Mouse (Mus musculus): ENCODE data around the gene Fam149b. TPM values are rescaled to one million over a fixed set of nuclear protein-coding genes. Genes with fewer than 3 reads are reported as not detected.

The Fam149b gene
- polyA plus RNA-seq, 1 experiment from 2014 or later = 12.8 TPM

DNA sequence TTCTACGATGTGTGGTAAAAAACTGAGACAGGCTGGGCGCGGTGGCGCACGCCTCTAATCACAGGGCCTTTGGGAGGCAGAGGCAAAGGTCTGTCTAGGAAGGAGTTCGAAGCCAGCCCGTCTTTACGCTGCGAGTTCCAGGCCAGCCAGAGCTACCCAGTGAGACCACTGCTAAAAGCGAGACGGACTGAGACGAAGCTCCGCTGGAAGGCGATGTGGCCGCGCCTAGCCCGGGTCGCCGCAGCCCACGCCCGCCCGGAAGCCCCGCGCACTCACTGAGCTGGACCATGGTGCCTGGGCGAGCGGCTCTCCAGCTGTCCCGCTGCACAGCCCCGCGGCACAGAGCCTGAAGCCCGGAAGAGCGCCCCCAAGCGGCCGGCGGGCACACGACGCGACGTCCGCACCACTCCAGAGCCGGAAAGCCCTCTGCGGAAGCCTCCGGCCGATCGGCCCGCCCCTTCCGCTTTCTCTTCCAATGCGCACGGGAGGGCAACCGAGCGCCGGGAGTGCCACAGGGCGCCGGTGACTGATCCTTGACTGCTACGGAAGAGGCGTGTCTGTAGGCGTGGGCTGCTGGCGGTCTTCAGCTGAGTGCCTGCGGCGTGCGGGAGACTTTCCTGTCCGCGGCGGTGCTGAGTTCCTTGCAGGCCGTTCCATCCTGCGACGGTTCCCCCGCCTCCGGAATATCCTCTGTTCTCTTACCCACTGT, 45.4 kb downstream of the Fam149b start, which contains the start of gene Mrps16:
Gene Mrps16 (minus strand): TSS at position 430 of the 709 bp plus-strand sequence.
- peak; percentile 95 for ATAC-seq
- TF ChIP-seq CTCF (IDR thresholded peaks at IDR 0.05; ENCODE audit: low read depth) = peak; percentile 99
- under 1% methylated on average over 68 of the region's 68 CpGs for WGBS

DNA sequence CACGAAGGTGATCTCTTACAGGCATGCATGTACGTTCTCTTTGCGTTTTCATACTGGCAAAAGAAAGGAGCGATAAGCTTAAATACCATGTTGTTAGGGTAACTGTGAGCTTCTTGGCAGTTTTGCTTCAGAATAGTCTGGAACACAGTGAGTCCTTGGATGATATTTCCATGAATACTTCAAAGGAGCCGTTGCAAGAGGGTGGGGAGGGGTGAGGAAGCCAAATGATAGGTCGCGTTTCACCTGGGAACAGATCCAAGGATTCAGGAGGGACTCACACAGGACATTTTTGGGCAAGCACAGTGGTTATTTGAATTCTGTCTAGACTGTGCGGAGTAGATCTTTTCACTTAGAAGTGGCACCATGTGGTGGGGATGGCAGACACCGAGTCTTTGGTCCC, 49.3 kb downstream of the Fam149b start:
- no peaks in the 10 kb centered on the region for H3K9me3 ChIP-seq (ENCODE audit: control insufficient read depth)
- 86% methylated on average over 9 of the region's 9 CpGs for WGBS
- no peak overlapping the region for H3K9ac ChIP-seq (ENCODE audit: low read depth, low read length)

More for the DNA sequence above, 45.4 kb downstream of the Fam149b start, which contains the start of gene Mrps16:
- peak within 1 kb of the TSS; percentile 67 for H3K4me3 ChIP-seq (ENCODE audit: low read depth, low read length)
- peak within 1 kb of the TSS; percentile 68 for H3K4me2 ChIP-seq (replicated peaks; ENCODE audit: low read depth)
- no peaks in the 10 kb centered on the region for H3K9me3 ChIP-seq (ENCODE audit: control insufficient read depth)
- H3K4me1 ChIP-seq (replicated peaks; ENCODE audit: control insufficient read depth, insufficient read depth, low read length) = no peaks in the 10 kb centered on the region
- H3K27me3 ChIP-seq (replicated peaks; ENCODE audit: control insufficient read depth, insufficient read depth, low read length) = no peaks in the 10 kb centered on the region
- H3K36me3 ChIP-seq (ENCODE audit: control insufficient read depth, insufficient read depth) = peaks cover 8% of the 10 kb centered on the region
- H3K27ac ChIP-seq (ENCODE audit: low read depth, low read length) = peak within 1 kb of the TSS; percentile 69
- peak within 1 kb of the TSS; percentile 74 for H3K9ac ChIP-seq (ENCODE audit: low read depth, low read length)

GRCm38 (mm10) chr14:20398864-20399263, 50.9 kb downstream of the Fam149b start:
- H3K9me3 ChIP-seq (ENCODE audit: control insufficient read depth) = no peaks in the 10 kb centered on the region
- no peaks in the 10 kb centered on the region for H3K27me3 ChIP-seq (replicated peaks; ENCODE audit: control insufficient read depth, insufficient read depth, low read length)
- no peak overlapping the region for H3K4me2 ChIP-seq (replicated peaks; ENCODE audit: low read depth)
- H3K36me3 ChIP-seq (ENCODE audit: control insufficient read depth, insufficient read depth) = no peaks in the 10 kb centered on the region
- H3K9ac ChIP-seq (ENCODE audit: low read depth, low read length) = no peak overlapping the region
- no peaks in the 10 kb centered on the region for H3K4me1 ChIP-seq (replicated peaks; ENCODE audit: control insufficient read depth, insufficient read depth, low read length)
- H3K27ac ChIP-seq (ENCODE audit: low read depth, low read length) = no peak overlapping the region
- no peak overlapping the region for H3K4me3 ChIP-seq (ENCODE audit: low read depth, low read length)
- ATAC-seq = no peak
- 41% methylated on average over 4 of the region's 4 CpGs for WGBS
- TF ChIP-seq CTCF (IDR thresholded peaks at IDR 0.05; ENCODE audit: low read depth) = peak; percentile 57

More for the DNA sequence above, 49.3 kb downstream of the Fam149b start:
- no peaks in the 10 kb centered on the region for H3K36me3 ChIP-seq (ENCODE audit: control insufficient read depth, insufficient read depth)
- H3K27ac ChIP-seq (ENCODE audit: low read depth, low read length) = no peak overlapping the region
- no peaks in the 10 kb centered on the region for H3K27me3 ChIP-seq (replicated peaks; ENCODE audit: control insufficient read depth, insufficient read depth, low read length)
- H3K4me3 ChIP-seq (ENCODE audit: low read depth, low read length) = no peak overlapping the region
- ATAC-seq = no peak
- H3K4me1 ChIP-seq (replicated peaks; ENCODE audit: control insufficient read depth, insufficient read depth, low read length) = no peaks in the 10 kb centered on the region
- TF ChIP-seq CTCF (IDR thresholded peaks at IDR 0.05; ENCODE audit: low read depth) = no peak
- H3K4me2 ChIP-seq (replicated peaks; ENCODE audit: low read depth) = no peak overlapping the region

DNA sequence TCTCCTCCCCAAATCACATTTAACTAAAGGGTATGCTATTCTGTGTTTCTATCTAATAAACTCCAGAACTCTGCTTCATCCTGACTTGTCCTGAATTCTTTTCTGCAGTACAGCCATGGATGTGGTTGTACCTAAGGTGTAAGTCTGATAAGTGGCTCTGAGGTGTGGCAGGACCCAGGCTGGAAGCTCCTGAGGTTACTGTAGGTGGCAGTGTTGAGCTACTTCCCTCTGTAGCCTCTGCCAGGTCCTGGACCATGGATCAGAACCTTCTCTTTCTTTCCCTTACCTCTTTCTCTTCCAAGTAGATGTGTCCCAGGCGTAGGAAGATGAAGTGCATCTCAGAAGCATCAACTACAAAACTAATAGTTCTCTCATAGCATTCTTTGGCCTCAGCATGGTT, 52.1 kb downstream of the Fam149b start:
- Histone ChIP-seq H3K27ac (ENCODE audit: low read depth, low read length) (no peak overlapping the region), H3K4me3 (ENCODE audit: low read depth, low read length) (no peak overlapping the region), H3K9ac (ENCODE audit: low read depth, low read length) (no peak overlapping the region), H3K27me3 (replicated peaks; ENCODE audit: control insufficient read depth, insufficient read depth, low read length) (no peaks in the 10 kb centered on the region), H3K4me1 (replicated peaks; ENCODE audit: control insufficient read depth, insufficient read depth, low read length) (no peaks in the 10 kb centered on the region), H3K9me3 (ENCODE audit: control insufficient read depth) (no peaks in the 10 kb centered on the region), H3K4me2 (replicated peaks; ENCODE audit: low read depth) (no peak overlapping the region), H3K36me3 (ENCODE audit: control insufficient read depth, insufficient read depth) (no peaks in the 10 kb centered on the region)
- 41% methylated on average over 1 of the region's 1 CpGs for WGBS
- no peak for ATAC-seq
- TF ChIP-seq CTCF (IDR thresholded peaks at IDR 0.05; ENCODE audit: low read depth) = peak; percentile 76

- TF ChIP-seq CTCF (IDR thresholded peaks at IDR 0.05; ENCODE audit: low read depth) = no peak
- H3K27ac ChIP-seq (ENCODE audit: low read depth, low read length) = no peak overlapping the region
- WGBS = 68% methylated on average over 7 of the region's 7 CpGs
- no peaks in the 10 kb centered on the region for H3K27me3 ChIP-seq (replicated peaks; ENCODE audit: control insufficient read depth, insufficient read depth, low read length)
- no peaks in the 10 kb centered on the region for H3K36me3 ChIP-seq (ENCODE audit: control insufficient read depth, insufficient read depth)
- H3K9ac ChIP-seq (ENCODE audit: low read depth, low read length) = no peak overlapping the region
- no peak overlapping the region for H3K4me3 ChIP-seq (ENCODE audit: low read depth, low read length)
- H3K4me2 ChIP-seq (replicated peaks; ENCODE audit: low read depth) = no peak overlapping the region
- ATAC-seq = no peak
- H3K4me1 ChIP-seq (replicated peaks; ENCODE audit: control insufficient read depth, insufficient read depth, low read length) = no peaks in the 10 kb centered on the region
- no peaks in the 10 kb centered on the region for H3K9me3 ChIP-seq (ENCODE audit: control insufficient read depth)
These were observed 74.3 kb downstream of the Fam149b start for GRCm38 (mm10) chr14:20422257-20422656.

GRCm38 (mm10) chr14:20423046-20423445, 75.1 kb downstream of the Fam149b start:
- H3K9me3 ChIP-seq (ENCODE audit: control insufficient read depth) = no peaks in the 10 kb centered on the region
- no peak overlapping the region for H3K27ac ChIP-seq (ENCODE audit: low read depth, low read length)
- TF ChIP-seq CTCF (IDR thresholded peaks at IDR 0.05; ENCODE audit: low read depth) = no peak
- no peaks in the 10 kb centered on the region for H3K27me3 ChIP-seq (replicated peaks; ENCODE audit: control insufficient read depth, insufficient read depth, low read length)
- no peaks in the 10 kb centered on the region for H3K4me1 ChIP-seq (replicated peaks; ENCODE audit: control insufficient read depth, insufficient read depth, low read length)
- H3K4me3 ChIP-seq (ENCODE audit: low read depth, low read length) = no peak overlapping the region
- no peak for ATAC-seq
- 91% methylated on average over 6 of the region's 6 CpGs for WGBS
- no peaks in the 10 kb centered on the region for H3K36me3 ChIP-seq (ENCODE audit: control insufficient read depth, insufficient read depth)
- H3K4me2 ChIP-seq (replicated peaks; ENCODE audit: low read depth) = no peak overlapping the region
- H3K9ac ChIP-seq (ENCODE audit: low read depth, low read length) = no peak overlapping the region
